Mouse (Mus musculus) myocyte (in vitro differentiated cells): ENCODE data around the gene Tshz2. TPM values are rescaled to one million over a fixed set of nuclear protein-coding genes. Genes with fewer than 3 reads are reported as not detected.

Experiments used
- H3K27me3 ChIP-seq: one replicate; pipeline ENCODE4 v1.6.1; 2011; ENCODE audit not compliant: control insufficient read depth, insufficient read depth, insufficient read length
- H3K36me3 ChIP-seq: one replicate; pipeline ENCODE4 v1.6.1; 2011; ENCODE audit not compliant: control insufficient read depth, insufficient read depth
- H3K4me2 ChIP-seq: one replicate; pipeline ENCODE4 v1.6.1; 2011; ENCODE audit warnings: low read depth, control low read depth
- H3K4me3 ChIP-seq: one replicate; pipeline ENCODE4 v1.5.1; 2011; ENCODE audit warnings: mild to moderate bottlenecking, control low read depth, moderate library complexity
- H3K79me2 ChIP-seq: one replicate; pipeline ENCODE4 v1.6.1; 2011; ENCODE audit not compliant: control insufficient read depth, insufficient read depth
- H3ac ChIP-seq: one replicate; pipeline ENCODE4 v1.6.1; 2011; ENCODE audit not compliant: control insufficient read depth, insufficient read length
- CEBPB ChIP-seq: IDR thresholded peaks from 2 replicates; pipeline ENCODE4 v1.6.1; 2011; ENCODE audit warnings: mild to moderate bottlenecking, moderate library complexity; ENCODE audit not compliant: poor library complexity, insufficient read depth, severe bottlenecking
- E2F4 ChIP-seq: IDR thresholded peaks from one replicate; pipeline ENCODE4 v1.6.1; 2011; ENCODE audit warnings: mild to moderate bottlenecking, control low read depth, moderate library complexity; ENCODE audit not compliant: insufficient read depth
- MAX ChIP-seq: IDR thresholded peaks from one replicate; pipeline ENCODE4 v1.6.1; 2011; ENCODE audit warnings: low read depth, mild to moderate bottlenecking, control low read depth
- MYOD1 ChIP-seq, 3 experiments: IDR thresholded peaks; one replicate each; pipeline ENCODE4 v1.6.1; 2011; ENCODE audit warnings: control low read depth in 2 of 3, low read depth in 2 of 3, mild to moderate bottlenecking in 2 of 3, moderate library complexity in 1 of 3; ENCODE audit not compliant: insufficient read length in 2 of 3, control insufficient read depth in 1 of 3
- MYOG ChIP-seq, 3 experiments: IDR thresholded peaks; one replicate each; pipeline ENCODE4 v1.6.1; 2011; ENCODE audit warnings: control low read depth in 2 of 3, low read depth in 2 of 3, mild to moderate bottlenecking in 2 of 3; ENCODE audit not compliant: insufficient read length in 2 of 3, control insufficient read depth in 1 of 3, insufficient read depth in 1 of 3
- POLR2A ChIP-seq: IDR thresholded peaks from one replicate; pipeline ENCODE4 v1.6.1; 2011; ENCODE audit warnings: low read depth, mild to moderate bottlenecking, control low read depth, moderate library complexity; ENCODE audit not compliant: insufficient read length
- POLR2AphosphoS2 ChIP-seq: IDR thresholded peaks from one replicate; pipeline ENCODE4 v1.6.1; 2011; ENCODE audit warnings: low read depth, control low read depth; ENCODE audit not compliant: insufficient read length
- REST ChIP-seq: IDR thresholded peaks from one replicate; pipeline ENCODE4 v1.6.1; 2011; ENCODE audit warnings: mild to moderate bottlenecking, control low read depth, moderate library complexity; ENCODE audit not compliant: insufficient read depth, insufficient read length
- SRF ChIP-seq: IDR thresholded peaks from one replicate; pipeline ENCODE4 v1.6.1; 2011; ENCODE audit warnings: low read depth; ENCODE audit not compliant: control insufficient read depth, insufficient read length
- TCF12 ChIP-seq: IDR thresholded peaks from one replicate; pipeline ENCODE4 v1.6.1; 2011; ENCODE audit warnings: mild to moderate bottlenecking, control low read depth; ENCODE audit not compliant: poor library complexity, insufficient read depth, severe bottlenecking
- TCF3 ChIP-seq: IDR thresholded peaks from one replicate; pipeline ENCODE4 v1.6.1; 2011; ENCODE audit warnings: low read depth, control low read depth; ENCODE audit not compliant: insufficient read length
- USF1 ChIP-seq: IDR thresholded peaks from one replicate; pipeline ENCODE4 v1.6.1; 2011; ENCODE audit warnings: low read depth, mild to moderate bottlenecking, control low read depth, moderate library complexity
- polyA plus RNA-seq: library from polyadenylated mRNA; unstranded; fragments of >200 nt; fragmentation: generic; extraction: Trizol; gene quantifications from one replicate; pipeline ENCODE4 v1.2.1, GENCODE M21; 2012; ENCODE audit warnings: missing spikeins

Gene Tshz2
- polyA plus RNA-seq, 1 experiment: not detected

DNA sequence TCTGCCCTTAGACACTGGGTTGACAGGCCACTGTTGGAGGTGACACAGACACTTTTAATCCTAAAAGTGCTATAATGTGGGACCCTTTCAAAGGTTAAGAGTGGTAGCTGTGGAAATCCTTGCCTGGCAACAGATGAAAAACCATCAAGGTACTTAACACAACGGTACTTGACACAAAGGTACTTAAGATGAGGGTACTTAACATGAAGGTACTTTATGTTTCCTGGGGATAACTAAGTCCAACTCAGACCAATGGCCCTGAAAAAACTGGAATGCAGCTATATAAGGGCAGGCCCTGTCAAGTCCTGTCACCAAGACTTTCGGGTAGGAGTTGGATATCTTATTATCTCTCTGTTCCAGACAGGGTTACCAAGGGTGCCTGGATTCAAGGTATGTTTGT is 320.2 kb downstream of the Tshz2 start:
- Histone ChIP-seq H3K4me3 (no peak overlapping the region), H3ac (no peak overlapping the region)
- TF ChIP-seq TCF3 (no peak), REST (no peak), SRF (no peak), POLR2A (no peak), USF1 (no peak), MYOG (IDR thresholded peaks at IDR 0.05; ENCODE audit: control insufficient read depth in 1 of 3, insufficient read depth in 1 of 3, insufficient read length in 2 of 3, low read depth in 2 of 3) (no peak), POLR2AphosphoS2 (no peak), E2F4 (no peak), MAX (no peak), CEBPB (no peak), MYOD1 (IDR thresholded peaks at IDR 0.05; ENCODE audit: control insufficient read depth in 1 of 3, insufficient read length in 2 of 3, low read depth in 2 of 3) (no peak), TCF12 (no peak)

GRCm38 (mm10) chr2:169958736-169959573 is 326.1 kb downstream of the Tshz2 start:
- no peak for TF ChIP-seq REST
- no peak for TF ChIP-seq POLR2AphosphoS2
- Histone ChIP-seq H3K36me3 (no peaks in the 10 kb centered on the region), H3K79me2 (no peaks in the 10 kb centered on the region)

More for the DNA sequence above, 320.2 kb downstream of the Tshz2 start:
- H3K36me3 ChIP-seq: no peaks in the 10 kb centered on the region
- H3K79me2 ChIP-seq: no peaks in the 10 kb centered on the region
- H3K4me2 ChIP-seq: no peak overlapping the region
- H3K27me3 ChIP-seq: no peaks in the 10 kb centered on the region

GRCm38 (mm10) chr2:169961463-169962230 is 328.8 kb downstream of the Tshz2 start:
- TF ChIP-seq TCF3 (no peak), E2F4 (no peak), POLR2AphosphoS2 (no peak), TCF12 (no peak), POLR2A (no peak), MYOG (IDR thresholded peaks at IDR 0.05; ENCODE audit: control insufficient read depth in 1 of 3, insufficient read depth in 1 of 3, insufficient read length in 2 of 3, low read depth in 2 of 3) (no peak), MAX (no peak), MYOD1 (IDR thresholded peaks at IDR 0.05; ENCODE audit: control insufficient read depth in 1 of 3, insufficient read length in 2 of 3, low read depth in 2 of 3) (no peak), USF1 (no peak), CEBPB (no peak), SRF (no peak), REST (no peak)
- Histone ChIP-seq H3K79me2 (no peaks in the 10 kb centered on the region), H3K4me3 (no peak overlapping the region), H3K27me3 (no peaks in the 10 kb centered on the region), H3K4me2 (no peak overlapping the region), H3ac (no peak overlapping the region), H3K36me3 (no peaks in the 10 kb centered on the region)

More at GRCm38 (mm10) chr2:169958736-169959573, 326.1 kb downstream of the Tshz2 start:
- no peak overlapping the region for H3K4me3 ChIP-seq
- H3ac ChIP-seq: no peak overlapping the region
- no peaks in the 10 kb centered on the region for H3K27me3 ChIP-seq
- no peak overlapping the region for H3K4me2 ChIP-seq

GRCm38 (mm10) chr2:169962231-169962600 is 329.4 kb downstream of the Tshz2 start:
- TF ChIP-seq MAX (no peak), REST (no peak), MYOD1 (IDR thresholded peaks at IDR 0.05; ENCODE audit: control insufficient read depth in 1 of 3, insufficient read length in 2 of 3, low read depth in 2 of 3) (no peak), E2F4 (no peak), MYOG (IDR thresholded peaks at IDR 0.05; ENCODE audit: control insufficient read depth in 1 of 3, insufficient read depth in 1 of 3, insufficient read length in 2 of 3, low read depth in 2 of 3) (no peak), POLR2AphosphoS2 (no peak), USF1 (no peak), SRF (no peak), TCF3 (no peak), CEBPB (no peak), TCF12 (no peak), POLR2A (no peak)
- Histone ChIP-seq H3K4me2 (no peak overlapping the region), H3K4me3 (no peak overlapping the region), H3K36me3 (no peaks in the 10 kb centered on the region), H3K27me3 (no peaks in the 10 kb centered on the region), H3K79me2 (no peaks in the 10 kb centered on the region), H3ac (no peak overlapping the region)
